Mouse (Mus musculus): ENCODE measurements around the gene Haus3. TPM values are rescaled to one million over a fixed set of nuclear protein-coding genes. Genes with fewer than 3 reads are reported as not detected.

Haus3 gene
- polyA plus RNA-seq (2014; fragmentation: Nextera tagmentation; extraction: Ambion mirVana): 12.3 and 12.7 TPM in 2 replicates

GRCm38 (mm10) chr5:34168950-34169891, at the start of gene Haus3, which contains the start of gene Poln:
Gene Haus3, minus strand, starts transcription at chr5:34169527.
Gene Poln, minus strand, starts transcription at chr5:34169448.
- WGBS: under 1% methylated on average over 57 of the region's 57 CpGs
- peak within 1 kb of the TSS; percentile 61 for H3K4me2 ChIP-seq (ENCODE audit: low read depth, low read length)
- H3K4me1 ChIP-seq (ENCODE audit: control insufficient read depth, insufficient read depth, low read length): peaks cover 3% of the 10 kb centered on the region; the same call in 1 of the 2 replicates
- peak within 1 kb of the TSS; percentile 73 for H3K9ac ChIP-seq (replicated peaks; ENCODE audit: low read depth, low read length)
- H3K9me3 ChIP-seq (ENCODE audit: control insufficient read depth, low read length): no peaks in the 10 kb centered on the region
- no peaks in the 10 kb centered on the region for H3K27me3 ChIP-seq (ENCODE audit: control insufficient read depth, insufficient read depth, low read length)
- peak within 1 kb of the TSS; percentile 61 for H3K4me3 ChIP-seq (ENCODE audit: low read depth, low read length)
- peak; percentile 100 for ATAC-seq (ENCODE audit: low read depth)
- H3K27ac ChIP-seq (ENCODE audit: low read depth, low read length): peak within 1 kb of the TSS; percentile 83
- H3K36me3 ChIP-seq (ENCODE audit: control insufficient read depth, insufficient read depth, low read length): peaks cover 8% of the 10 kb centered on the region

- Histone ChIP-seq H3K27ac (ENCODE audit: low read depth, low read length) (no peak overlapping the region), H3K4me1 (ENCODE audit: control insufficient read depth, insufficient read depth, low read length) (no peaks in the 10 kb centered on the region), H3K9me3 (ENCODE audit: control insufficient read depth, low read length) (no peaks in the 10 kb centered on the region), H3K9ac (replicated peaks; ENCODE audit: low read depth, low read length) (no peak overlapping the region), H3K36me3 (ENCODE audit: control insufficient read depth, insufficient read depth, low read length) (no peaks in the 10 kb centered on the region), H3K4me2 (ENCODE audit: low read depth, low read length) (no peak overlapping the region), H3K4me3 (ENCODE audit: low read depth, low read length) (no peak overlapping the region), H3K27me3 (ENCODE audit: control insufficient read depth, insufficient read depth, low read length) (no peaks in the 10 kb centered on the region)
- no peak for ATAC-seq (ENCODE audit: low read depth)
- WGBS: 84% methylated on average over 5 of the region's 5 CpGs
Measured at GRCm38 (mm10) chr5:34218672-34219071, 49.3 kb upstream of the Haus3 start.

GRCm38 (mm10) chr5:34217756-34218155, 48.4 kb upstream of the Haus3 start:
- Histone ChIP-seq H3K9ac (replicated peaks; ENCODE audit: low read depth, low read length) (no peak overlapping the region), H3K4me2 (ENCODE audit: low read depth, low read length) (no peak overlapping the region), H3K27ac (ENCODE audit: low read depth, low read length) (no peak overlapping the region), H3K4me1 (ENCODE audit: control insufficient read depth, insufficient read depth, low read length) (no peaks in the 10 kb centered on the region), H3K4me3 (ENCODE audit: low read depth, low read length) (no peak overlapping the region), H3K27me3 (ENCODE audit: control insufficient read depth, insufficient read depth, low read length) (no peaks in the 10 kb centered on the region), H3K9me3 (ENCODE audit: control insufficient read depth, low read length) (no peaks in the 10 kb centered on the region), H3K36me3 (ENCODE audit: control insufficient read depth, insufficient read depth, low read length) (no peaks in the 10 kb centered on the region)
- no peak for ATAC-seq (ENCODE audit: low read depth)
- 66% methylated on average over 9 of the region's 9 CpGs for WGBS

GRCm38 (mm10) chr5:34216025-34216424, 46.7 kb upstream of the Haus3 start:
- WGBS: 87% methylated on average over 7 of the region's 7 CpGs
- no peaks in the 10 kb centered on the region for H3K4me1 ChIP-seq (ENCODE audit: control insufficient read depth, insufficient read depth, low read length)
- H3K36me3 ChIP-seq (ENCODE audit: control insufficient read depth, insufficient read depth, low read length): no peaks in the 10 kb centered on the region
- ATAC-seq (ENCODE audit: low read depth): no peak
- H3K9ac ChIP-seq (replicated peaks; ENCODE audit: low read depth, low read length): no peak overlapping the region
- no peak overlapping the region for H3K4me2 ChIP-seq (ENCODE audit: low read depth, low read length)
- no peak overlapping the region for H3K27ac ChIP-seq (ENCODE audit: low read depth, low read length)
- no peaks in the 10 kb centered on the region for H3K27me3 ChIP-seq (ENCODE audit: control insufficient read depth, insufficient read depth, low read length)
- H3K9me3 ChIP-seq (ENCODE audit: control insufficient read depth, low read length): no peaks in the 10 kb centered on the region
- no peak overlapping the region for H3K4me3 ChIP-seq (ENCODE audit: low read depth, low read length)

- Histone ChIP-seq H3K4me1 (ENCODE audit: control insufficient read depth, insufficient read depth, low read length) (no peaks in the 10 kb centered on the region), H3K4me2 (ENCODE audit: low read depth, low read length) (no peak overlapping the region), H3K9ac (replicated peaks; ENCODE audit: low read depth, low read length) (no peak overlapping the region), H3K27ac (ENCODE audit: low read depth, low read length) (no peak overlapping the region), H3K36me3 (ENCODE audit: control insufficient read depth, insufficient read depth, low read length) (no peaks in the 10 kb centered on the region), H3K27me3 (ENCODE audit: control insufficient read depth, insufficient read depth, low read length) (no peaks in the 10 kb centered on the region), H3K9me3 (ENCODE audit: control insufficient read depth, low read length) (no peaks in the 10 kb centered on the region), H3K4me3 (ENCODE audit: low read depth, low read length) (no peak overlapping the region)
- 83% methylated on average over 8 of the region's 8 CpGs for WGBS
- no peak for ATAC-seq (ENCODE audit: low read depth)
Measured at GRCm38 (mm10) chr5:34213659-34214058, 44.3 kb upstream of the Haus3 start.

- Histone ChIP-seq H3K27ac (ENCODE audit: low read depth, low read length) (no peak overlapping the region), H3K9me3 (ENCODE audit: control insufficient read depth, low read length) (no peaks in the 10 kb centered on the region), H3K4me3 (ENCODE audit: low read depth, low read length) (no peak overlapping the region), H3K36me3 (ENCODE audit: control insufficient read depth, insufficient read depth, low read length) (no peaks in the 10 kb centered on the region), H3K4me2 (ENCODE audit: low read depth, low read length) (no peak overlapping the region), H3K4me1 (ENCODE audit: control insufficient read depth, insufficient read depth, low read length) (no peaks in the 10 kb centered on the region), H3K9ac (replicated peaks; ENCODE audit: low read depth, low read length) (no peak overlapping the region), H3K27me3 (ENCODE audit: control insufficient read depth, insufficient read depth, low read length) (no peaks in the 10 kb centered on the region)
- peak; percentile 88 for ATAC-seq (ENCODE audit: low read depth)
- WGBS: 0% methylated on average over 1 of the region's 1 CpGs
Measured at GRCm38 (mm10) chr5:34210279-34210678, 41.0 kb upstream of the Haus3 start.

GRCm38 (mm10) chr5:34207503-34207902, 38.2 kb upstream of the Haus3 start:
- H3K4me2 ChIP-seq (ENCODE audit: low read depth, low read length): no peak overlapping the region
- 67% methylated on average over 3 of the region's 3 CpGs for WGBS
- no peak overlapping the region for H3K9ac ChIP-seq (replicated peaks; ENCODE audit: low read depth, low read length)
- H3K27me3 ChIP-seq (ENCODE audit: control insufficient read depth, insufficient read depth, low read length): no peaks in the 10 kb centered on the region
- no peaks in the 10 kb centered on the region for H3K36me3 ChIP-seq (ENCODE audit: control insufficient read depth, insufficient read depth, low read length)
- no peak overlapping the region for H3K27ac ChIP-seq (ENCODE audit: low read depth, low read length)
- no peak overlapping the region for H3K4me3 ChIP-seq (ENCODE audit: low read depth, low read length)
- no peak for ATAC-seq (ENCODE audit: low read depth)
- no peaks in the 10 kb centered on the region for H3K9me3 ChIP-seq (ENCODE audit: control insufficient read depth, low read length)
- H3K4me1 ChIP-seq (ENCODE audit: control insufficient read depth, insufficient read depth, low read length): no peaks in the 10 kb centered on the region

- 74% methylated on average over 2 of the region's 2 CpGs for WGBS
- Histone ChIP-seq H3K36me3 (ENCODE audit: control insufficient read depth, insufficient read depth, low read length) (no peaks in the 10 kb centered on the region), H3K9me3 (ENCODE audit: control insufficient read depth, low read length) (no peaks in the 10 kb centered on the region), H3K27me3 (ENCODE audit: control insufficient read depth, insufficient read depth, low read length) (no peaks in the 10 kb centered on the region), H3K4me1 (ENCODE audit: control insufficient read depth, insufficient read depth, low read length) (no peaks in the 10 kb centered on the region), H3K4me2 (ENCODE audit: low read depth, low read length) (no peak overlapping the region), H3K9ac (replicated peaks; ENCODE audit: low read depth, low read length) (no peak overlapping the region), H3K27ac (ENCODE audit: low read depth, low read length) (no peak overlapping the region), H3K4me3 (ENCODE audit: low read depth, low read length) (no peak overlapping the region)
- no peak for ATAC-seq (ENCODE audit: low read depth)
Measured at GRCm38 (mm10) chr5:34205788-34206187, 36.5 kb upstream of the Haus3 start.

GRCm38 (mm10) chr5:34204911-34205310, 35.6 kb upstream of the Haus3 start:
- H3K4me2 ChIP-seq (ENCODE audit: low read depth, low read length): no peak overlapping the region
- no peaks in the 10 kb centered on the region for H3K27me3 ChIP-seq (ENCODE audit: control insufficient read depth, insufficient read depth, low read length)
- WGBS: 84% methylated on average over 2 of the region's 2 CpGs
- no peak overlapping the region for H3K27ac ChIP-seq (ENCODE audit: low read depth, low read length)
- H3K9me3 ChIP-seq (ENCODE audit: control insufficient read depth, low read length): no peaks in the 10 kb centered on the region
- no peak overlapping the region for H3K9ac ChIP-seq (replicated peaks; ENCODE audit: low read depth, low read length)
- no peaks in the 10 kb centered on the region for H3K36me3 ChIP-seq (ENCODE audit: control insufficient read depth, insufficient read depth, low read length)
- H3K4me1 ChIP-seq (ENCODE audit: control insufficient read depth, insufficient read depth, low read length): no peaks in the 10 kb centered on the region
- H3K4me3 ChIP-seq (ENCODE audit: low read depth, low read length): no peak overlapping the region
- ATAC-seq (ENCODE audit: low read depth): no peak
